Mouse (Mus musculus) CD4-positive helper T cell, adult 2 months (primary cell): Measurements from ENCODE around the gene Eif1.
"Not testable (repeated sequence)": the region's sequence is repeated elsewhere in the genome, so short reads cannot be mapped to it uniquely, and the experiment has no call there.

Source experiments
- DNase-seq: peaks from one replicate; pipeline ENCODE4 v3.0.0-alpha.2; 2012; ENCODE audit warnings: low read depth, missing footprints, low spot score

Eif1 gene

DNA sequence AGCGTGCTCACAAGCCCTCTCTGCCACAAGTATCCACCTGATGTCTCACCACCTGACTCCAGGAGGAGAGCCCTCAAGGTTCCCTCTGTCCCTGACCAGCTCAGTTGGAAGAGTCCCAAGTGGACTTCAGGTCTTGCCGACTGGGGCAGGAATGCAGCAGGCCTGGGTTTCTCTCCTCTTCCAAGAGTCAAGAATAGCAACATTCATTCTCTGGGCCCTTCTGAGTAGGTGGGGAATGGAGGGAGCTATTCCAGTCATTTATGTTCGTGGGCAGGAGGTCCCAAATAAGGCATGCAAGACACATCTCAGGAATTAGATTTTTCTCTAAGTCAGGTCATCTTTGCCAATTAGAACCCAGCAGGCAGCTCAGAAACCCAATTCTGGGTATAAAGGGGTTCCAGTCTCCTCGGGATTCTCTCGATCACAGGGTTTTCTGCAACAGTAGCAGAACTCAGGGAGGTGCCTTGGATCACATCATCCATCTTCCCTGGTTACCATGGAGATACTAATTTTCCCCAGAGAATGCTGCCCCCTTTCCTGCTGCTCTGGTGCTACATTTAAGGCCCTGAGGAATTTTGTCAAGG lies 7.5 kb upstream of the Eif1 start:
- no peak for DNase-seq

DNA sequence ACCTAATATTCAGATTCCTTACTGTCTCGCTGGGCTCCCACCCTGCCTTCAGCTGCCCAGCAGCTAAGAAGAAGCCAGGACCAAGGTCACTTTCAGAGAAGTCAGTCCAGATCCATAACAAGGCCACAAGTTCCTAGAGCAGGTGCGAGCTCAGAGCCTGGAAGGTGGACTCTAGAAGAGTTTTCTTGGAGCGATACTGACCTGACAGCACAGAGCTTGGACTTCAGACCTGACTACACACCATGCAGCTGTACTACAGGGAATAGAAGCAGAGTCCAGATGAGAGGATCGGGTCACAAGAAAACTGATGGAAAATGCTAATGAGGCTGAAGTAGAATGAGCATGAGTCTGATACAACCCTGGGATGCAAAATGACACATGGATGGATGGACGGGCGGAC lies 6.3 kb upstream of the Eif1 start:
- DNase-seq: no peak

DNA sequence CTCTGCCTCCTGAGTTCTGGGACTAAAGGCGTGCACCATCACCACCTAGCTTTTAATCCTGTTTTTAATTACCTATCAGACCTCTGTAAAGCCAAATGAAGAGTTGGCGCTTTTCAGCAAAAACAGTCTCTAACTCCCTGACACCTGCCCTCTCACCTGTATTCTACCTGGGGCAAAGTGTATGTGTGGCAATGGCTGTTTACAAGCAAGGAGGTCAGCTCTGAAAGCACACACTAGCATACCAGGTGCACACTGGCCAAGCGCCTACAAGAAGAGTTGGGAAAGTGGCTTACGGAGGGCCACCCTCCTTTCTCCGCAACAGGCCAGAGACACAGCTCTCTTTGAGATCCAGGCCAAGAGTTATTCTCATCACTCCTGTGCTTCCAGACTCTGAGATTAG lies 4.2 kb upstream of the Eif1 start:
- no peak for DNase-seq

DNA sequence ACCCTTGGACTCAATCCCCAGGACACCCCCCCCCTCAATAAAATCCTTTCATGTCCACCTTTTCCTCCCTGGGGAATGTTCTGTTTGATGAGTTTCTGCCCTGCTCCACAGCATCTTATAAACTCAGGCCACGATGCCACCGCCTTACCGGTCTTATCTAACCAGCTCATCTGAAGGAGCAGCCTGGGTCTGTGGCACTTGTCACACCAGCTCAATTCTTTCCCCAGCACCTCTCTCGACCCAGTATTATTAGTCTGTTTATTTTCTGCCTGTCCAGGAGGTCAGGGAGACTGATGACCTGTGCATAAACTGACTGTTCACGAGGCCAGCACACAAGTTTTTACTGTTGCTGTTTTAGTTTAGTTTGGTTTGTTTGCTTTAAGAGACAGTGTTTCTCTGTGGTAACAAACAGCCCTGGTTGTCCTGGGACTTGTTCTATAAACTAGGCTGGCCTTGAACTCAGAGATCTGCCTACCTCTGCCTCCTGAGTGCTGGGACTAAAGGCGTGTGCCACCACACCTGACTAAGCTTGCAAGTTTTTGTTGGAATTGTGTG lies 1.8 kb upstream of the Eif1 start:
- no peak for DNase-seq

DNA sequence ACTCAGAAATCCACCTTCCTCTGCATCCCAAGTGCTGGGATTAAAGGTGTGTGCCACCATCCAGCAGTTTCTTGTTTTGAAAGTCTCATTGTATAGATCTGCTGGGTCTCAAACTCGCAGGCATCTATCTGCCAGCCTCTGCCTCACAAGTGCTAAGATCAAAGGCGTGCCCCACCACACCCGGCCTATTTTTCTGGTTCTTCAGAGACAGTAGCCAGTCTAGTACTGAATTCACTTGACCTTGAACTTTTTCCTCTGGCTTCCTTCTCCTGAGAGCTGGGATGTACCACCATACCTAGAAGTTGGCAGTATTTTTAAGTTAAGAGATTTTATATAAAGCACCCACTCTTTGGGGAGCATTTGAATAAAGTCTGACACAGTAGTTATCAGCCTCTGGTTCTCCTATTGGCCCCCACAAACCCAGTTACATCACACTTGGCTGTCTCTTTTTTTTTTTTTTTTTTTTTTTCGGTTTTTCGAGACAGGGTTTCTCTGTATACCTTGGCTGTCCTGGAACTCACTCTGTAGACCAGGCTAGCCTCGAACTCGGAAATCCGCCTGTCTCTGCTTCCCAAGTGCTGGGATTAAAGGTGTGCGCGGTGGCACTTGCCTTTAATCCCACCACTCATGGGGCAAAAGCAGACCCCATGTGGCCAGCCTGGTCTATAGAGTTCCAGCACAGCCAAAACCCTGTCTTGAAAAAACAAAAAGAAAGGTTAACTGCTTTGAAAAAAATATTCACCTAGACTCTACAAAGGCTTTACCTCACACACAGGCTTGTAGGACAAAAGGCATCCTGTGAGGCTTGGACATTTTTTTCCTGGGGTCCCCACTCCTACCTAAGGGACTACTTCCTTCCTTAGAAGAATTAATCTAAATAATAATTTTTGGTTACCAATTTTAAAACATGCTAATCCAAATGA lies 895 bp upstream of the Eif1 start:
- DNase-seq: no peak

DNA sequence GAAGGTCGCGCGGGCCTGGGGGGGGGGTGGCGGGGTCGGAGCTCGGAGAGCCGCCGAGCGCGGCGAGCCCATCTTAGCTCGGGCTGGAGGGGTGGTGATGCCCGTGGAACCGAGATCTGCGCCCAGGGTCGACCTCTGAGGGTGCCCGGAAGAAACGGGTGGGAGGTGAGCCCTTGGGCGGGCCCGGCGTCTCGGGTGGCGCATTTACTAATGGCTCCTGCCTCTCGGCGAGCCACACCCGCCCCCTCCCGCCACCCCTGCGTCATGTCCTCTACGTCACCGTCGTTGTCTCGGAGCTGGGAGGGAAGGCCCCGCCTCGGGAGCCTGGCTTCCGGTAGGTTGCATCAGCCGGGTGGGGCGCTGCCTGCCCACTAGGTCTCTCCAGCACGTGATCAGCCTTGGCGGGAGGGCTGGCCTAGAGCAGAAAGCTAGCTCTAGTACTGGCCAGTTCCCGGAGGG lies 516 bp downstream of the Eif1 start:
- DNase-seq: peak; percentile 99

DNA sequence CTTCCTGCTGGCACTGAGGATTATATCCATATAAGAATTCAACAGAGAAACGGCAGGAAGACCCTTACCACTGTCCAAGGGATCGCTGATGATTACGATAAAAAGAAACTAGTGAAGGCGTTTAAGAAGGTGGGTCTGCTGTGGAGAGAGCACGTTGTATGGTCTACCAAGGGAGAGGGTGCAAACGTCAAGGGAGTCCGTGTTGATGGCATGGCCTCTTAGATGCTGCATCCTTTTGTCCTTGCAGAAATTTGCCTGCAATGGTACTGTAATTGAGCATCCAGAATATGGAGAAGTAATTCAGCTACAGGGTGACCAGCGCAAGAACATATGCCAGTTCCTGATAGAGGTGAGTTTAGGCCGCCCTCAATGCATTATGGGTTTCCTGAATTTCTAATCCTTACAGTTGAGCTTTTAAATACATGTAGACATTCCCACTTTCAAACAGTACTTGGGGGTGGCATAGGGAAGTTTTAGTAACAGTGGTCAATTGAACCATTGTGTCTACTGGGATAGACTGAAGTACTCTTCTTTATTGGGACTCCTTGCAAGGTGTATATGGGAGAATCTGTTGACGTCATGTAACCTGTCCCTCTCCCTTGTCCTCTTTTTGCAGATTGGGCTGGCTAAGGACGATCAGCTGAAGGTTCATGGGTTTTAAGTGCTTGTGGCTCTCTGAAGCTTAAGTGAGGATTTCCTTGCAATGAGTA lies 1.2 kb downstream of the Eif1 start:
- peak; percentile 34 for DNase-seq

DNA sequence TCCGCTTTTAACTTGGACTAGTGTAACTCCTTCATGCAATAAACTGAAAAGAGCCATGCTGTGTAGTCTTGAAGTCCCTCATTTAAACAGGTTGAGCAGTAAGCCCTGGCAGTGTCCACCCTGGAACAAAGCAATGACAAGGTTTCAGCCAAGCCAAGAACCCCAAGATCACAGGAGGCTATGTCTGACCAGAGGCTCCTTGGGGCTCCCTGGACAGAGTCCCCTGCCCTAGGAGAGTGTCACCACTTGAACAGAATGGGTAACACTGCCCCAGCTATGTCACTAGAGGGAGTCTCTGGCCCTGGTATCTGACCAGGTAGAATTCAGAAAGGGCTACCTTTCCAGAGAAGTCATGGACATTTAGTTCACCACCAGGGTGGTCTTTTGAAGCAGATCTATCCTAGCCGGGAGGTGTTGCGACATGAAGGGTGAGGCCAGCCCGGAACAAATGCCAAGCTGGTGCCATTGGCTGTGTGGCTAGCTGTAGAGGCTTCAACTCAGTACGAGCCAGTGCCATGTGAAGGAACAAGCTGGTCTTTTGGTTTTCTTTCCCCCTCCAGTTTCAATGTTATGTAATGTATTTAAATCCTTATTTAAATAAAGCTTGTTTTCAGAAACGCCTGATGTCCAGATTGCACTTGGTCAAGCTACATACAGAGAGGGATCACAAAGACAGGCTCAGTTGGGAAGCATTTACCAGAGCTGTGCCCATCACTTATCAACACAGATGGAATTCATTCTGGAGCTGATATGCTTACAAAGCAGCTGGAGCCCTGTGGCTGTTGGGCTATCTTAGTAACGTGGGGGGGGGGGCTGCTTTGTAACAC lies 2.0 kb downstream of the Eif1 start:
- DNase-seq: peak; percentile 30

DNA sequence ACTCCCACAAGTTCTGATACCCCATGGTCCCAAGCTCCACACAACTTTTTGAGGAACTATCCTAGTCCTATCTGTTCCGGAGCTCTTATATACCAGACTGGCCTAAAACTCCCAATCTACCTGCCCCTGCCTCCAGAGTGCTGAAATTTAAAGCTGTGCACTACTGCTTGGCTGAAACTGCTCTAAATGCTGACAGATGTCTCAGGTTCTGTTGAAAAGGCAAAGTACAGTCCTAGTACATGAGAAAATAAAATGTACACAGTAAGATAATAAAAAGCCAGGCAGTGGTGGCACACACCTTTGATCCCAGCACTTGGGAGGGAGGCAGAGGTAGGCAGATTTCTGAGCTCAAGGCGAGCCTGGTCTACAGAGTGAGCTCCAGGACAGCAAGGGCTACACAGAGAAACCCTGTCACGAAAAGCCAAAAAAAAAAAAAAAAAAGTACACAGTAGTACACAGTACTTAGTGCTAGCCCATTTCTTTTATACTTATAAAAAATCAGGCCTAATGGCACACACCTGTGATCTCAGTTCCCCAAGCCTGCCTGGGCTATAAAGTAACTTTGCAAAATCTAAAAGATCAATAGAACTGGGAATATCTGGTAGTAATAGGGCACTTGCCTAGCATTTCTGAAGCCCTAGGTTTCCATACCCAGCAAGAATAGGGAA lies 3.0 kb downstream of the Eif1 start:
- DNase-seq: peak; percentile 45

DNA sequence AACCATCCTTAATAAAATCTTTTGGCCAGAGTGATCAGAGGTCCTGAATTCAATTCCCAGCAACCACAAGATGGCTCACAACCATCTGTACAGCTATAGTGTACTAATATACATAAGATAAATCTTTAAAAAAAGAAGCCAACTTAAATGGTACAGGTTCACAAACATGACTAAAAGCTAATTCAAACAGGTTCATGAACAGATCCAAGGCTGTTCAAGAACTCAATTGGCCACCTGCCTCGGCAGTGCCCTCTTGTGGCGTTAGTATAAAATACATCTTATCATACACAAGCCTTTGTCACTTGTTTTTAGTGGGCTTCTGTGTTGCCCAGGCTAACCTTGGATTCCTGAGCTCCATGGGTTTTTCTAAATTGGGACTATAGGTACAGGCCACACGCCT lies 3.9 kb downstream of the Eif1 start:
- DNase-seq: peak; percentile 84

DNA sequence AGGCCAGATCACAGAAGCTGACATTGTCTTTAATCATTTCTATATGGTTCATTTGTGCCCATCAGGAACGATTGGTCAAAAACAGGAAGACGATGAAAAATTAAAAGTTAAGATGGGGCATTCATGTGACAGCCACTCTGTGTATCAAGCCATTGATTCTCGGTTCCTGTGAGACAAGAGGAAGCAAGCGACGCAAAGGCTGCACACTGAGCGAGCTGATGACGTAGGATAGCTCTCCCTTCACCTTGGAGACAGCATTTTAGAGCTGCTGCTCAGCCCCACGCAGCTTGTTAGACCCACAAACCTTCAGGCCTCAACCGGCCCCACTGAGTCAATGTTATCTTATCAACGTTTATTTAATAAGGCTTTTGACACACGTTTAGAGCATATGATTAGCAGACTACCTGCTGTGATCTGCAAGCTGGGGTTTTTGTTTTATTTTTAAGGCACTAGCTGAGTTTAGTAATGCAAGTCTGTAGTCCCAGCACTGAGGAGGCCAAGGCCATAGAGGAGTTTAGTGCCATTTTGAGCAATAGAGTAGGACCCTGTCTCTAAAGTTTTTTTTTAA lies 5.5 kb downstream of the Eif1 start:
- DNase-seq: no peak

DNA sequence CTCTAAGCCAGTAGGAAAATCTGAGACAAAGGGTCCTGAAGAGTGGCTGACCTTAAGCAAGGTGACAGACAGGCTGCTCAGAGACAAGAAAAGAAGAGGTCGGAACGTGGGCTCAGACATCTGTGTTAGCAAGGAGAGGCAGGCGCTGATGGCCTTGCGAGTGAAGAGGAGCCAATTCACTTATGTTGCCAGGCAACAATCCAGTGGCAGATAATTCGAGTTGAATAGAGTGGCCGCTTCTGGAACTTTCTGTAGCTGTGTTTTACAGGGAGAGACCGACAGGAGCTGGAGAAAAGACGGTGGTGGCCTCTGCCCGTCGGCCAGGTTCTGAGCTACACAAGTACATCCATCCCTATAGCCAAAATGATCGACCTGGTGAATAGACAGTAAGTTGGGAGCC lies 7.6 kb downstream of the Eif1 start:
- DNase-seq: no peak

DNA sequence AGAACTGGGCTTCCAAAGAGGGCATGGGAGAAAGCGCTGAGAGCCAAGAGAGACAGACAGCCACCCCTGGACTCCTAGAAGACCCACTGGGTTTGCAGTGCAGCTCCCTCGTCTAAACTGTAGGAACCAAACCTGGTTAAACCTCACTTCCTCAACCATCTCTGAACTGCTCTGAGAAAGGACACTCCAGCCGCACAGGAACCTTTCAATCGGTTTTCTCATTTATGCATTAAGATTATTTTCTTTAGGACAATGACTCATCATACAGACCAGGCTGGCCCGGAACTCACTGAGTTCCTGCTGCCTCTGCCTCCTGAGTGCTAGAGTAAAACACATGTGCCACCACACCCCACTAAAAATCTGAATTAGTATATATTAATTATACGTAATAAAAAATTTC lies 8.1 kb downstream of the Eif1 start:
- no peak for DNase-seq

DNA sequence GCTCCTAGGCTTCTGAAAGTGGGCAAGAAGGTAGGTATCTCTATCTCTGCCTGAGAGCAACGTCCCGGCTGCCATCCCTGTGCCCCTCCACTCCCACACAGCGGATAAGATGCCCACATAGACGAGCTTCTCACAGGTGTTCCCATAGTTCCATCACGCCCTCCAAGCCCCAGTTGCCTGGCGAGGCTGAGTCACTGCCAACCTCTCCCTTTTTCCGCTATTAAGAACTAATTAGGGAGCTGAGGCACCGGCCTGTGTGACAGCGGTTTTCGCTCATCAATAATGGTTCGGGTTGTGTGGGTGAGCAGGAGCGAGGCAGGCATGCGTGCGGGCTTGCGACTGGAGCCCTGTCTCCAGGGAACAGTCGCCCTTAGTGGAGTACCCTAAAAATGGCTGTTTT lies 10.6 kb downstream of the Eif1 start:
- DNase-seq: no peak

DNA sequence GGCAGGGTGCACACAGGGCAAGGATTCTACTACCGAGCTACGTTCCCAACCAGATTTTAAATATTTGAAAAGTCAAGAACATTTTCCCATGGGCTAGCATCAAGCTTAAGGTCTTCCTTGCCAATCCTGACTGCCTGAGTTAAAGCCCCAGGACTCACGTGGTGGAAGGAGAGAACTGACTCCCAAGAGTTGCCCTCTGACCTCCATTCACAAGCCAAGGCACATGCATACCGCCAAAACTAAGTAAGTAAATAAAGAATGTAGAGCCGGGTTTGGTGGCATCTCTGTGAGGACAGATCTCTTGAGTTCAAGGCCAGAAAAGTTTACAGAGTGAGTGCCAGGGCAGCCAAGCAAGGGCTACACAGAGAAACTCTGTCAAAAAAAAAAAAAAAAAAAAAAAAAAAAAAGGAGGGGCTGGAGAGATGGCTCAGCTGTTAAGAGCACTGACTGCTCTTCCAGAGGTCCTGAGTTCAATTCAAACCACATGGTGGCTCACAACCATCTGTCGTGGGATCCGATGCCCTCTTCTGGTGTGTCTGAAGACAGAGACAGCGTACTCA lies 11.2 kb downstream of the Eif1 start:
- DNase-seq: not testable (repeated sequence)

DNA sequence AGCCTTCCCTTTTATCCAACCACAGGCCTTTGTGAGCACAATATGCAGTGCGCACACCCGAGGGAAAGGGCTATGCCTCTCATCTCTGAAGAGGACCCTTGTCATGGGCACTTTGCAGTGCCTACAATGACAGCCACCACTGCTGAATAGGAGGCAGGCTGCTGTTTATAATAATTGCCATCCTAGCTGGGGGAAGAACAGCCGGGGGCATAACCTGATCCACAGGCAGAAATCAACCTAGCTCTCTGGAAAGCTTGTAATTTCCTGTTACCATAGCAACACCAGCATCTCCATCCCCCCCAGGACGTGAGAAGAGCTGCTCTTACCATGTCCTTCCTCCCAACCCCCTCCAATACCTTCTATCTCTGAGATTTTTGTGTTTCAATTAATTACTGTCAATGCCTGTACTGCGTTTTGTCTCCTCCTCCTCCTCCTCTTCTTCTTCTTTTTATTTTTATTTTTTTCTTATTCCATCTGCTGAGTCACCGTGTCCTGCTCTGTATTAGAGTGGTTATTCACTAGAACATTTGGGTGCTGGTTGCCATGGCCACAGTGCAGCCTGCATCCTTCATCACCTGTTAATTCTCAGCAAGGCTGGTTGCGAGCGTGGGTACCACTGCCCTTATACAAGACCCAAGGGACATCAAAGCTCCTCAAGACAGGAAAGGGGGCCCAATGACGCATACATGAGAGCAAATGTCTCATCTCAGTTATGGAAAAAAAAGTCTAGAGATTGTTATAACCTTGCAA lies 13.3 kb downstream of the Eif1 start:
- DNase-seq: no peak

DNA sequence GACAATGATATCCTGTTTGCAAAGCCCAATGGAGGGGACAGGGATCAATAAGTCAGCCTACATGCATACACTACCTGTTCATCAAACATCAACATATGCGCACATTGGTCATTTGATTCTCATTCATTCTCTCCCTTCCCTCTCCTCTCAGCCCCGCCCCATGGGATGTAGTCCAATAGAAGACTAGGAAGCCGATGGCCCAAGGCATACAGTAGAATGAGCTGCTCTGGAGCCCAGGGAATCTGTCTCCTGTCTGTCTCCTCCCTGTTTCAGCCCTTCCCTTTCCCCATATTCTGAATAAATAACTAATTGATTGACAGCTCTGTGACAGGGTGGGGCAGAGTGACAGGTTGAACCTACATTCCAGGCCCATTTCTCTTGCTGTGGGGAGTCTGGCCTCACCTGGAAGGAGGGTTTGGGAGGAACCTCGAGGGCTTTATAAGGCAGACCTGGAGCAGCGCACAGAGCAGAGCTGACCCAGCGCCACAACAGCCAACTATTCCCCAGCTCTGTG lies 14.3 kb downstream of the Eif1 start, which contains the start of gene Gast:
TSS of gene Gast (plus strand) at position 464 of the 514 bp plus-strand sequence.
- DNase-seq: no peak

DNA sequence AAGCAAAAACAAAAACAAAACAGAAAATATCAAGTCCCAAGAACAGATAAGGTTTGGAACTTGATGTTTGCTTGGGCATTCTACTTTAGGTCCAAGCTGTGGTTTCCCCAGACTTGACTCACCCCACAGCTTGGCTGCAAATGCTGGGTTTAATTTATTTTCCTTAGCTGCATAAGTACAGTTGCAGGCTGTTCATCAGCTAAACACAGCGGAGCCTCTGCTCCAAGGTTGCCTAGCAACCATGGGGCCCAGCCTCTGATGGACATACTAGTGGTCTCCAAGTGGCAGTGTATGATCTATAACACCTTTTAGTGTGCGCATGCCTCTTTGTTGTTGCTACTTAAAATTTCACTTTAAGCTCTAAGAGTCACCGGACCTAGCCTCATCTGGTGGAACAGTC lies 16.0 kb downstream of the Eif1 start:
- no peak for DNase-seq

DNA sequence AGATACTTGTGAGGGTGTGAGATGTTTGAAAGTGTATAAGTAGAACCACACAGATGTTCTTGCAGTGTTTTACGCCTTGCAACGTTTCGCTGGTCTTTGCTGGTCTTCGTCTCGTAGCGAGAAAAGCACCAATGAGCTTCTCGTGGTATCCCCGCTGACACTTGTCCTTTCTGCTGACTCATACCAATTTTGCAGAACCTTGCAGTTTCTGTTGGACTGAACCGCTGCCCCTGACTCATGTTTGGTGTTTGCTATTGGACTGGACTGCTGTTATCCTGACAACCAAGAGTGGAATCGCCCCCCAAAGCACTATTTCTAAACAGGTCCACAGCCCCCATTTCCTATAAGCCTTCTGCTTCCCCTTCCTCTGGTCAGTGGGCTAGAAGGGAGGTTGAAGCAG lies 24.6 kb downstream of the Eif1 start:
- DNase-seq: no peak
